Mouse (Mus musculus) bone marrow, adult 2 months (tissue): ENCODE measurements around the gene Ncaph2.

Source experiments
- CTCF ChIP-seq: fragments of 200-500 bp; IDR thresholded peaks from 2 replicates; pipeline ENCODE4 v1.5.1; 2011; ENCODE audit warnings: low read length, control low read depth; ENCODE audit not compliant: control insufficient read depth, insufficient read depth
- POLR2A ChIP-seq: fragments of 200-500 bp; IDR thresholded peaks from 2 replicates; pipeline ENCODE4 v1.6.1; 2011; ENCODE audit warnings: low read depth, mild to moderate bottlenecking, control low read depth, low read length, borderline replicate concordance; ENCODE audit not compliant: control insufficient read depth

DNA sequence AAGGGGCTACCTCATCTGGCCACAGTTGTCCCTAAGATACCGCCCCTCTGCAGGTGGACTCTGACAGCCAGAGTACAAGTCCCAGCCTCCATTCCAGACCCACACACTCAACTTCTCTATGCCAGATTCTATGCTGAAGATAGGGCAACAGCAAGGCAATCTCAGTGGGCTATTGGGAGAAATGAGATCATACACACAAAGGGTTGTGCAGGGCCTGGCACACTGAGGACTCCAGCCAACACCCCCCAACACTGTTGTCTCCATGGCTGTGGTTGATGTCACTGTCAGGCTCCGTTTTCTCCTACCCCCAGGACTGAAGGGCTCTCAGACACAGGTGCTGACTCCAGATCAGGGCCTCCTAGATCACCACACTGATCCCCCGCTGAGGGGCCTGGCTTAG, 41.4 kb upstream of the Ncaph2 start:
- TF ChIP-seq CTCF (no peak), POLR2A (no peak)
